Comparison of ENCODE assay signal across 23 mouse cellular contexts in the genomic region with DNA sequence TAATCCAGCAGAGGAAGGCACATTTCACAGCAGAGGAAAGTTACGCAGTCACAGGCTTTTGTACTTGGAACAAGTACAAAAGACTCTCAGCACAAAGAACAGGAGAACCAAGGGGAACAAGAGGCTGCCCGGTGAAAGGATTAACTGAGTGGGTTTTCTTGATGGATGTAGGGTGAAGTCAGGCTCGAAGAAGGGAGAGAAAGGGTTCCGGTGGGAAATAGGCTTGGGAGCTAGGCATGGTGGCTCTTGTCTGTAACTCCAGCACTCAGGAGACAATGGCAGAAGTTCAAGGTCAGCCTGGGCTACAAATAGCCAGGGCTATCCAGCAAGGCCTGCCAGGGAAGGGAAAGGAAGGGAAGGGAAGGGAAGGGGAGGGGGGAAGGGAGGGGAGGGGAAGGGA. TPM values are rescaled to one million over a fixed set of nuclear protein-coding genes. Genes with fewer than 3 reads are reported as not detected.
A peak's percentile ranks its signal among the peaks of the same experiment; 100 is the strongest.
DNase-seq lines count a peak whose midpoint lies in the region; ATAC-seq lines count a peak whose summit lies in the region.
"Had no signal": no experiment of that assay in that cellular context is flagged by ENCODE, and none has a peak within 500 bp of the region (broad histone marks: within the 10 kb centered on the region; RNA-seq: fewer than 3 reads in every experiment).

No protein-coding gene starts in this region.

- H3K4me2 ChIP-seq in hindbrain, embryonic 16.5 days (ENCODE audit: low read length): no peak overlapping the region
- H3K4me2 ChIP-seq: embryonic facial prominence, embryonic 12.5 days; hindbrain, embryonic 15.5 days; kidney, embryonic 15.5 days; limb, embryonic 13.5 days; midbrain, embryonic 15.5 days had no signal

- no peak overlapping the region for H3K4me3 ChIP-seq in hindbrain, embryonic 10.5 days
- H3K4me3 ChIP-seq in hindbrain, embryonic 16.5 days (ENCODE audit: low read length): no peak overlapping the region
- H3K4me3 ChIP-seq in embryonic facial prominence, embryonic 10.5 days: no peak overlapping the region
- H3K4me3 ChIP-seq: embryonic facial prominence, embryonic 12.5 days; erythroblast, embryonic 14.5 days; heart, adult 2 months; hindbrain, embryonic 15.5 days; kidney, embryonic 15.5 days; limb, embryonic 13.5 days; midbrain, embryonic 15.5 days; myocyte had no signal

- H3K27ac ChIP-seq in hindbrain, embryonic 10.5 days: peak overlapping the region; percentile 59; the same call in 1 of the 2 replicates
- no peak overlapping the region for H3K27ac ChIP-seq in hindbrain, embryonic 16.5 days (ENCODE audit: low read depth, low read length)
- H3K27ac ChIP-seq in embryonic facial prominence, embryonic 10.5 days (replicated peaks): 0 out of 2 replicates have a peak overlapping the region, but pooled peaks have one; percentile 12
- H3K27ac ChIP-seq: embryonic facial prominence, embryonic 12.5 days; heart, adult 2 months; hindbrain, embryonic 15.5 days; kidney, embryonic 15.5 days; limb, embryonic 13.5 days; liver, embryonic 14.5 days; macrophage; midbrain, embryonic 15.5 days had no signal

- 44% methylated on average over 4 of the region's 4 CpGs for WGBS in hindbrain, embryonic 10.5 days
- 28% methylated on average over 4 of the region's 4 CpGs for WGBS in hindbrain, embryonic 16.5 days
- 67% methylated on average over 4 of the region's 4 CpGs for WGBS in embryonic facial prominence, embryonic 10.5 days

- H3K9me3 ChIP-seq in hindbrain, embryonic 10.5 days: no peaks in the 10 kb centered on the region
- no peaks in the 10 kb centered on the region for H3K9me3 ChIP-seq in hindbrain, embryonic 16.5 days (ENCODE audit: control insufficient read depth, low read length)
- H3K9me3 ChIP-seq in embryonic facial prominence, embryonic 10.5 days: no peaks in the 10 kb centered on the region
- H3K9me3 ChIP-seq: embryonic facial prominence, embryonic 12.5 days; hindbrain, embryonic 15.5 days; kidney, embryonic 15.5 days; limb, embryonic 13.5 days; midbrain, embryonic 15.5 days had no signal

- no peaks in the 10 kb centered on the region for H3K36me3 ChIP-seq in hindbrain, embryonic 10.5 days
- no peaks in the 10 kb centered on the region for H3K36me3 ChIP-seq in hindbrain, embryonic 16.5 days (ENCODE audit: control insufficient read depth, insufficient read depth, low read length)
- H3K36me3 ChIP-seq in embryonic facial prominence, embryonic 10.5 days (replicated peaks): no peaks in the 10 kb centered on the region
- H3K36me3 ChIP-seq: embryonic facial prominence, embryonic 12.5 days; hindbrain, embryonic 15.5 days; kidney, embryonic 15.5 days; limb, embryonic 13.5 days; midbrain, embryonic 15.5 days had no signal

- H3K9ac ChIP-seq in hindbrain, embryonic 16.5 days (ENCODE audit: low read depth, low read length): no peak overlapping the region
- H3K9ac ChIP-seq: embryonic facial prominence, embryonic 12.5 days; hindbrain, embryonic 15.5 days; kidney, embryonic 15.5 days; limb, embryonic 13.5 days; liver, embryonic 14.5 days; midbrain, embryonic 15.5 days had no signal

- peaks cover 31% of the 10 kb centered on the region for H3K4me1 ChIP-seq in hindbrain, embryonic 10.5 days (replicated peaks)
- H3K4me1 ChIP-seq in hindbrain, embryonic 16.5 days (ENCODE audit: control insufficient read depth, insufficient read depth, low read depth, low read length): peaks cover 7% of the 10 kb centered on the region
- H3K4me1 ChIP-seq in embryonic facial prominence, embryonic 10.5 days: peaks cover 23% of the 10 kb centered on the region
- H3K4me1 ChIP-seq: kidney, embryonic 15.5 days had no signal

- DNase-seq in embryo, embryonic 10 days (ENCODE audit: low spot score): peak; percentile 11
- DNase-seq in embryo, embryonic 9.5 days (ENCODE audit: extremely low spot score): no peak
- DNase-seq in hindbrain, embryonic 10.5 days (ENCODE audit: low spot score): no peak
- DNase-seq in R1 (ENCODE audit: low read depth, low spot score): peak; percentile 56
- no peak for DNase-seq in embryonic facial prominence, embryonic 10.5 days (ENCODE audit: low spot score)
- no peak for DNase-seq in urinary bladder, postnatal 14 days (ENCODE audit: low spot score)
- DNase-seq: cerebellum, adult 11 months; cerebellum, postnatal 25 days; gastrocnemius, postnatal 25 days; heart, adult 2 months; heart, postnatal 36 days; kidney, postnatal 4 days had no signal

- ATAC-seq in hindbrain, embryonic 16.5 days: no peak
- ATAC-seq: intestine, embryonic 16.5 days; midbrain, embryonic 15.5 days had no signal

- H3K27me3 ChIP-seq in hindbrain, embryonic 10.5 days (ENCODE audit: insufficient read depth, poor library complexity, severe bottlenecking): no peaks in the 10 kb centered on the region
- H3K27me3 ChIP-seq in hindbrain, embryonic 16.5 days (replicated peaks; ENCODE audit: control insufficient read depth, insufficient read depth, low read length): no peaks in the 10 kb centered on the region
- no peaks in the 10 kb centered on the region for H3K27me3 ChIP-seq in embryonic facial prominence, embryonic 10.5 days (replicated peaks; ENCODE audit: low read depth, poor library complexity, severe bottlenecking)
- H3K27me3 ChIP-seq: hindbrain, embryonic 15.5 days; kidney, embryonic 15.5 days; limb, embryonic 13.5 days; midbrain, embryonic 15.5 days had no signal

RNA-seq across cellular contexts. Expression of a gene that starts 40.1 kb away (rescaled TPM):
- 10.5 and 12.1 TPM in 2 replicates for polyA plus RNA-seq in hindbrain, embryonic 10.5 days (2016; fragmentation: Nextera tagmentation; extraction: Ambion mirVana)
- polyA plus RNA-seq in hindbrain, embryonic 16.5 days (2015; fragmentation: Nextera tagmentation; extraction: Ambion mirVana): 3.5 and 3.8 TPM in 2 replicates
- polyA plus RNA-seq in embryonic facial prominence, embryonic 10.5 days (2016; fragmentation: Nextera tagmentation; extraction: Ambion mirVana): 11.0 and 11.1 TPM in 2 replicates

Comparison
In these comparisons a context has a peak if more than half of its experiments do, and no peak if none do; other contexts are left out.
1. DNase-seq: peak in embryo, embryonic 10 days (single experiment) and R1 (single experiment); none in embryo, embryonic 9.5 days (single experiment), hindbrain, embryonic 10.5 days (single experiment), embryonic facial prominence, embryonic 10.5 days (single experiment) and urinary bladder, postnatal 14 days (single experiment).